Mouse (Mus musculus) bone marrow, adult 2 months (tissue): ENCODE measurements at regions not wholly inside any gene's neighbourhood (a gene's known extent, or its start where the extent isn't known, plus 50 kb on each side); places are given as distances from the start of the nearest gene placed in this dataset.

Experiments used
- CTCF ChIP-seq: fragments of 200-500 bp; IDR thresholded peaks from 2 replicates; pipeline ENCODE4 v1.5.1; 2011; ENCODE audit warnings: low read length, control low read depth; ENCODE audit not compliant: control insufficient read depth, insufficient read depth
- POLR2A ChIP-seq: fragments of 200-500 bp; IDR thresholded peaks from 2 replicates; pipeline ENCODE4 v1.6.1; 2011; ENCODE audit warnings: low read depth, mild to moderate bottlenecking, control low read depth, low read length, borderline replicate concordance; ENCODE audit not compliant: control insufficient read depth

DNA sequence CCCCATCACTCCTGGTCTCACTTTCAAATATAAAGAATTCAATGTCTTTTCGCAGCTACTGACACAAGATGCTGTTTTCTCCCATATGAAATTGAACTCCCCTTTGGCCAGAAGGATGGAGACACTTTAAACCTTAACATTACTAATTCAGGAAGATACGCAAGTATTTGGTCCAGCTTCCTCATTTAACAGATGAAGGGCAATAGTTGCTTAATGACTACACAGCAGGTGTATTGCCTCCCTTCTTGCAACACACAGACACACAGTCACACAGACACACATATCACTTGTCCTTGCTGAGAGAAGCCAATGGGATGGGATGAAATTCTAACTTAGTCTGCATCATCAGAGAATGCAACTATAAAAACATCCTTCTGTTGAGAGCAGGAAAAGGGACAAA, 89.8 kb upstream of the Fut8 start:
- TF ChIP-seq POLR2A (no peak), CTCF (no peak)
